Mouse (Mus musculus): ENCODE measurements at regions not wholly inside any gene's neighbourhood (a gene's known extent, or its start where the extent isn't known, plus 50 kb on each side); places are given as distances from the start of the nearest gene placed in this dataset.
"Not testable (repeated sequence)": the region's sequence is repeated elsewhere in the genome, so short reads cannot be mapped to it uniquely, and the experiment has no call there.

DNA sequence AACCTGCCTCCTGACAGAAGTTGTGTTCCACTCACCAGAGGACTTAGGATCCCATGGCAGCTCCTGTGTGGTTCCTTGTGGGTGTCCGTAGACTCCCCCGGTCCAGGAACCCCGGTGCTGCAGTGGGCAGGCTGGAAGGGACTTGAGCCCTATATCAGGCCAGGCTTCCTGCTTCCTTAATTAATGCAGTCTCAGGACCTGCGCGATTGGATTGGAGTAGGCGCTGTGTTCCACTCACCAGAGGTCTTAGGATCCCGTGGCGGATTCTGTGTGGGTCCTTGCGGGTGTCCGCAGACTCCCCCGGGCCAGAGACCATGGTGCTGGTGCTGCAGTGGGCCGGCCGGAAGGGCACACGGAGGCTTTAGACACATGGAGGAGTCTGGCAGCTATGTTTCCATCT, 288.7 kb downstream of the Fut8 start:
- not testable (repeated sequence) for H3K4me3 ChIP-seq (ENCODE audit: insufficient read depth, low read length); H3K27ac ChIP-seq (ENCODE audit: insufficient read depth, low read length); H3K4me1 ChIP-seq (ENCODE audit: control insufficient read depth, insufficient read depth, low read length)

DNA sequence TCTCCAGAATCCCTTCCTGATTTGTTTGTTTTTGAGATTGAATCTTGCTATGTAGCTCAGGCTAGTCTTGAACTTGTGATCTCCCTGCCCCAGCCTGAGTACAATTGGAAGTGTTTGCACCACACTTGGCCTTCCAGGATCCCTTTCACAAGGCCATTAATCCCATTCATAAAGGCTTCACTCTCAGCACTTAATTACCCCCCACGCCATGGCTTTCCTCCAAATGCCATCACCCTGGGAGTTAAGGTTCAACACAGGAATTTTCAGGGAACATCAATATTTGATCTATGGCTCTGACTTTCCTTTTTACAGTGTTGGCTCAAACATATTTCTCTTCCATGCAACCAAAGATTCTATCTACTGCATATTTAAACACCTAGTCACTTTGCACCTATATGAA, 289.6 kb downstream of the Fut8 start:
- no peak overlapping the region for H3K4me3 ChIP-seq (ENCODE audit: insufficient read depth, low read length)
- H3K27ac ChIP-seq (ENCODE audit: insufficient read depth, low read length): no peak overlapping the region
- TF ChIP-seq POLR2A (IDR thresholded peaks at IDR 0.05; ENCODE audit: extremely low read depth, insufficient read depth, low read length) (no peak), CTCF (IDR thresholded peaks at IDR 0.05; ENCODE audit: extremely low read depth, insufficient read depth, low read length) (no peak)
- H3K4me1 ChIP-seq (ENCODE audit: control insufficient read depth, insufficient read depth, low read length): no peaks in the 10 kb centered on the region

DNA sequence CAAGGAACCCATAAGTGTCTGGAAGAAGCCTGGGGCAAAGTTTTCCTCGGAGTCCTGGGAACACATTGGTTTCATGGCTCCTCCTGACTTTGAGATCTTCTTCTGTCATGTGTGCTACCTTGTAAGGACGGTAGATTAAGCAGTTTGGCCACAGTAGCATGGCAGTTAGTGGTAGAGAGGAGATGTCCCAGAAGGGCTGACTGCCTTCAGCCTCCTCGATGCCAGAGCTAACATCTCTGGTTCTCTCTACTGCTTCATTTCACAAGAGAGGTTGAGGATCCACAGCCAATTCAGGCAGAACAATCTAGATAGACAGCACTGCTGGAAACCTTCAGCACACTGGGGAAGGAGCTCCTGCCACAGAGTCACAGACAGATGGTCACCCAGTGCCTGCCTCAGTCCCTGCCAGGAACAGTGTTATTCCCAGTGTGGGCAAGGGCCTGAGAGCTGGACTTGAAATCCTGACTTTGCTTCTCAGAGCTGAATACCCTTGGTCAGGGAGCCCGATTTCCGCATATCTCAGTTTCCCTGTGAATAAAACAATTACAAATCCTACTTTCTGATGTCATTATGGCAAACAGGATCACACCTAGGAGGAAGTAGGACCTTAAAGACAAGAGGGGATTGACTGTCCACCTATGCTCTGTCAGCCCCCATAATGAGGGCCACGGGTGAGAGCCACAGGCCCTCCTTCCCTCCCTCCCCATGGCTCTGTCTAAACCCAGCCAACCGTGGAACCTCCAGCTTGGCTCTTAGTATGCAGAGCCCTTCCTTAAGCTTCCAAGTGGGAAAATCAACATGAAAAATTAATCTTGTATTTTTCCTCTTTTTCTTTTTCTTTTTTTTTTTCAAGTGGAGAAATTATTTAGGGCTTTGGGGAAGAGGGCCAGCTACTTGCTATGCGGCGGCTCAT, 290.3 kb downstream of the Fut8 start:
- no peak overlapping the region for H3K27ac ChIP-seq (ENCODE audit: insufficient read depth, low read length)
- no peak for TF ChIP-seq CTCF (IDR thresholded peaks at IDR 0.05; ENCODE audit: extremely low read depth, insufficient read depth, low read length)
- TF ChIP-seq POLR2A (IDR thresholded peaks at IDR 0.05; ENCODE audit: extremely low read depth, insufficient read depth, low read length): no peak
- H3K4me1 ChIP-seq (ENCODE audit: control insufficient read depth, insufficient read depth, low read length): no peaks in the 10 kb centered on the region
- no peak overlapping the region for H3K4me3 ChIP-seq (ENCODE audit: insufficient read depth, low read length)

DNA sequence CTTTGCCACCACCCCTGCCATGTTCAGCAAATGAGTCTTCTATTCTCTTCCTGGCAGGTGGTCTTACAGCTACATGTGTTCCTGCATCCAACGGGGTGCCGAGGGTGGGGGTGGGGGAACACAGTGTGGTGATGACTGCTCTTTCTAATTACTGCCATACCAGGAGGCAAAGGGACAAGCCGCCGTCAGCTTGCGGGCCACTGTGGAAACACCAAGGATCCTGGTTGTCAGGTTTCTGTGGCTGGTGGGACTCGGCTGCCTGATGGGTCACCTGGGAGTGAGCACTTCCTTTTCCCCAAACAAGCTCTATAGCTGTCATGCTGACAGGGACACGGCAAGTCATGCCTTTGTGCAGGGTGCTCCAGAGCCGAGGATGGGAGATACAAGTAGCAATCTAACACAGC, 290.9 kb downstream of the Fut8 start:
- Histone ChIP-seq H3K4me1 (ENCODE audit: control insufficient read depth, insufficient read depth, low read length) (no peaks in the 10 kb centered on the region), H3K27ac (ENCODE audit: insufficient read depth, low read length) (no peak overlapping the region), H3K4me3 (ENCODE audit: insufficient read depth, low read length) (no peak overlapping the region)
- TF ChIP-seq POLR2A (IDR thresholded peaks at IDR 0.05; ENCODE audit: extremely low read depth, insufficient read depth, low read length) (no peak), CTCF (IDR thresholded peaks at IDR 0.05; ENCODE audit: extremely low read depth, insufficient read depth, low read length) (no peak)

DNA sequence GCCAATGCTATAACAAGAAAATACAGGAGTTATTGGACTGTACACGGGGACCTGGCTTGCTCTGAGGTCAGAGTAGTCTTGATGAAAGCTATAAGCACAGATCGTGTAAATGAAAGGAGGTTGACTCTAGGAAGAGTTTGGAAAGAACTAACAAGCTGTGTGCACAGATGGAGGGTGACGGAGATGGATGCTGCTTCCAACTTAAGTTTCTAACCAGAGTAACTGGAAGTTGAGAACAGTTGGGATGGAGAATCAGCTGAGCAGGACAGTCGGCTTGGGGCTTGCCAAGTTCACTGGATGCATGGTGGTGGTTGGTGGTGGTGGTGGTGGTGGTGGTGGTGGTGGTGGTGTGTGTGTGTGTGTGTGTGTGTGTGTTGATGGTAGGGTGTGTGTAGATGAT, 291.5 kb downstream of the Fut8 start:
- no peaks in the 10 kb centered on the region for H3K4me1 ChIP-seq (ENCODE audit: control insufficient read depth, insufficient read depth, low read length)
- H3K4me3 ChIP-seq (ENCODE audit: insufficient read depth, low read length): no peak overlapping the region
- H3K27ac ChIP-seq (ENCODE audit: insufficient read depth, low read length): no peak overlapping the region
- TF ChIP-seq CTCF (IDR thresholded peaks at IDR 0.05; ENCODE audit: extremely low read depth, insufficient read depth, low read length): no peak
- TF ChIP-seq POLR2A (IDR thresholded peaks at IDR 0.05; ENCODE audit: extremely low read depth, insufficient read depth, low read length): no peak

DNA sequence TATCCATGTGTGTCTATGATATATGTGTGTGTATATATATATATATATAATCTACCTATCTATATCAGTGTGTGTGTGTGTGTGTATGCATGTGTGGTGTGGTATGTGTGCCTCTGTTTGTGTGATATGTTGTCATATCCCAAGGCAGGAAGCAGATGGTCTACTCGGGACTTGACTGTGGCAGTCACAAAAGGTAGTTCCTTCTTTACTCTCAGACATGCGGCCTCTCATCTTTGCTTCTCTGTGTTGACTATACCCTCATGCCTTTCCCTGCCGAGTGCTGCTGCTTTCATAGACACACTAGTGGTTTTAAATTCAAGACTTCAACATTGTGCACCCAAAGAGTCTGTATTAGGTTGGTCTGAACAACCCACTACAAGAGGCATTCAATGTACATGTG, 292.0 kb downstream of the Fut8 start:
- TF ChIP-seq POLR2A (IDR thresholded peaks at IDR 0.05; ENCODE audit: extremely low read depth, insufficient read depth, low read length): no peak
- no peak for TF ChIP-seq CTCF (IDR thresholded peaks at IDR 0.05; ENCODE audit: extremely low read depth, insufficient read depth, low read length)
- H3K4me3 ChIP-seq (ENCODE audit: insufficient read depth, low read length): no peak overlapping the region
- H3K4me1 ChIP-seq (ENCODE audit: control insufficient read depth, insufficient read depth, low read length): no peaks in the 10 kb centered on the region
- no peak overlapping the region for H3K27ac ChIP-seq (ENCODE audit: insufficient read depth, low read length)

DNA sequence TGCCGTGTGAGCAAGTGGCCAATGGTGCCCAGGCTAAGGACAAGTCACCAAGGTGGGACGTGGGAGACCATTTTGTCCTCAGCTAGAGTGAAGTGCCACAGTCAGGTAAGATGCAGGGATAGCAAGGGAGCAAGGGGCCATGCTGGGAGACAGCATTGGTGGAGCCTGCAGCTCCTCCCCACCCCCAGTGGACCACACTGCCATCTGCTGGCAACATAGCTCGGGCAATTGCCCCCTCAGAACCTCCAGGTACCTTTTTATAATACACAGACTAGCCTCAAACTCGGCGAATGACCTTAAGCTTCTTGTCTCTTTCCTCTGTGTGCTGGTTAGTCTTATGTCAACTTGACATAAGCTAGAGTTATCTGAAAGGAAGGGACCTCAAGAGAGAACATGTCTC, 293.4 kb downstream of the Fut8 start:
- Histone ChIP-seq H3K4me3 (ENCODE audit: insufficient read depth, low read length) (no peak overlapping the region), H3K4me1 (ENCODE audit: control insufficient read depth, insufficient read depth, low read length) (no peaks in the 10 kb centered on the region), H3K27ac (ENCODE audit: insufficient read depth, low read length) (no peak overlapping the region)
- peak; percentile 33; the same call in 1 of the 2 replicates for TF ChIP-seq CTCF (IDR thresholded peaks at IDR 0.05; ENCODE audit: extremely low read depth, insufficient read depth, low read length)
- no peak for TF ChIP-seq POLR2A (IDR thresholded peaks at IDR 0.05; ENCODE audit: extremely low read depth, insufficient read depth, low read length)

DNA sequence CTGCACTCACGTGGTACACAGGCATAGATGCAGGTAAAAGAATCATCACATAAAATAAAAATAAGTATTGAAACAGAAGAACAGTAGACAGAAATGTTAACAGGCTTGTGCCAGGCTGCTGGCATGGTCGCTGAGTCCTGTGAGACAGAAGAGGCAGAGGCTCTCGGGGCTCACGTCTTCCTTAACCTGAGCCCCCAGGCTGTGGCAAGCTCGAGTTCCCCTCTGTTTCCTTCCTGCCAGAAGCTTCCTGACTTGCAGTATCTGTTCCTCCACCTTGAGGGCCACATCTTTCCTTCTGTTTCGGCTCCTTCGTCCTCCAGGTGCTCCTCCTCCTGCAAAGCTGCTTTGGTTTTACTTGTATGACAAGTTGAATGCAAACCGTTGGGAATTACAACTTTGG, 294.6 kb downstream of the Fut8 start:
- Histone ChIP-seq H3K4me3 (ENCODE audit: insufficient read depth, low read length) (no peak overlapping the region), H3K27ac (ENCODE audit: insufficient read depth, low read length) (no peak overlapping the region), H3K4me1 (ENCODE audit: control insufficient read depth, insufficient read depth, low read length) (no peaks in the 10 kb centered on the region)
- TF ChIP-seq POLR2A (IDR thresholded peaks at IDR 0.05; ENCODE audit: extremely low read depth, insufficient read depth, low read length): no peak
- no peak for TF ChIP-seq CTCF (IDR thresholded peaks at IDR 0.05; ENCODE audit: extremely low read depth, insufficient read depth, low read length)

DNA sequence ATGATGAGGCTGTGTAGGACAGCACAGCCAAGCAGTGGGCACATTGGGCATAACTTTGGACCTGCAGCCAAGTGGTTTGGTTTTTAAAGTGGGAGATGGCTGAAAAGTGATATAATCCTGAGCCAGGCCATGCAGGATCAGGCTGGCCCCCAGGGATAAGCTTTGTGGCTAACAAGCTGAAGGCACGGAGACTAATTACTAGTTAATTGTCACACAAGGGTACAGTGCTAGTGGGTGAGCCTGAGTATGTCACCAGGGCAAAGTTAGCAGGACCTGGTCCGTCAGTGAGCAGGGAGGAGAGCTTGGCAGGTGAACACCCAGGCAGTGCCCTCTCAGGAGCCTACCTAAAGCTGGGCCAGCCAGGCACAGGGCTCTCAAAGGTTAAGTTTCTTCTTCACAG, 295.7 kb downstream of the Fut8 start:
- TF ChIP-seq POLR2A (IDR thresholded peaks at IDR 0.05; ENCODE audit: extremely low read depth, insufficient read depth, low read length): no peak
- TF ChIP-seq CTCF (IDR thresholded peaks at IDR 0.05; ENCODE audit: extremely low read depth, insufficient read depth, low read length): no peak
- Histone ChIP-seq H3K4me3 (ENCODE audit: insufficient read depth, low read length) (no peak overlapping the region), H3K4me1 (ENCODE audit: control insufficient read depth, insufficient read depth, low read length) (no peaks in the 10 kb centered on the region)

DNA sequence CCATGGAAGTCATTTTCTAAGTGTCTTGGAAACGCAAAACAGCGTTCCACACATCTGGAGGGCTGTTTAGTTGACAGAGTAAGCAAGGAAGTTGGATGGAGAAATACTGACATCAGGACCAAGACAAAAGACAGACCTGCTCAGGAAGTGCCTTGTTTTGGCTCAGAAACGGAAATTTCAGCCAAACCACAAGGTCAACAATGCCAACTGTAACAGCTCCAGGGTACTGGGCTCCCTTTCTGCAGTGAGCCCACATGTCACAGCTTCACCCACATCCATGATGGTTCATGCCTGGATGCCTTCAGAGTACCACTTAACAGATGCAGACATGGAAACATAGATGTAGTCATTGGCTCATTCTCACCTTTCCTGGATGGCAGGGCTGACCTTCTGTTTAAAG, 296.2 kb downstream of the Fut8 start:
- no peak overlapping the region for H3K4me3 ChIP-seq (ENCODE audit: insufficient read depth, low read length)
- no peaks in the 10 kb centered on the region for H3K4me1 ChIP-seq (ENCODE audit: control insufficient read depth, insufficient read depth, low read length)
- TF ChIP-seq POLR2A (IDR thresholded peaks at IDR 0.05; ENCODE audit: extremely low read depth, insufficient read depth, low read length) (no peak), CTCF (IDR thresholded peaks at IDR 0.05; ENCODE audit: extremely low read depth, insufficient read depth, low read length) (no peak)
- no peak overlapping the region for H3K27ac ChIP-seq (ENCODE audit: insufficient read depth, low read length)

More for the DNA sequence above, 295.7 kb downstream of the Fut8 start:
- no peak overlapping the region for H3K27ac ChIP-seq (ENCODE audit: insufficient read depth, low read length)
